Mouse (Mus musculus) ES-Bruce4 (cell line): ENCODE measurements around the gene Gm21834.

Source experiments
- CTCF ChIP-seq: IDR thresholded peaks from one replicate; pipeline ENCODE4 v1.8.1; 2011; ENCODE audit warnings: low read depth, low read length
- EP300 ChIP-seq: IDR thresholded peaks from 2 replicates; pipeline ENCODE4 v1.6.1; 2011; ENCODE audit warnings: low read depth, low read length; ENCODE audit not compliant: insufficient read depth
- POLR2A ChIP-seq: IDR thresholded peaks from one replicate; pipeline ENCODE4 v1.8.1; 2011; ENCODE audit warnings: low read length; ENCODE audit not compliant: insufficient read depth

GRCm38 (mm10) chr17:57694791-57695190 lies 47.2 kb downstream of the Gm21834 start:
- TF ChIP-seq POLR2A (no peak), EP300 (no peak), CTCF (no peak)
